ENCODE assay signal across 17 mouse cellular contexts in genomic region chr4:78456284-78456683, GRCm38 (mm10).
A peak's percentile ranks its signal among the peaks of the same experiment; 100 is the strongest.
DNase-seq lines count a peak whose midpoint lies in the region; ATAC-seq and TF ChIP-seq lines count a peak whose summit lies in the region.
"Had no signal": no experiment of that assay in that cellular context is flagged by ENCODE, and none has a peak within 500 bp of the region (broad histone marks: within the 10 kb centered on the region; RNA-seq: fewer than 3 reads in every experiment).

No protein-coding gene starts in this region.

- TF ChIP-seq EP300 in liver, postnatal 0 days (IDR thresholded peaks at IDR 0.05; ENCODE audit: low read depth): no peak

- TF ChIP-seq CTCF in brain, embryonic 14.5 days (IDR thresholded peaks at IDR 0.05; ENCODE audit: borderline replicate concordance, extremely low read depth, insufficient read depth, insufficient read length): no peak
- no peak for TF ChIP-seq CTCF in liver, postnatal 0 days (IDR thresholded peaks at IDR 0.05; ENCODE audit: low read depth)

- DNase-seq in hindbrain, embryonic 11.5 days (ENCODE audit: low spot score): no peak
- DNase-seq in midbrain, embryonic 14.5 days: peak; percentile 5
- peak; percentile 24 for DNase-seq in brain, embryonic 14.5 days (ENCODE audit: low read depth)
- peak; percentile 1 for DNase-seq in embryo, embryonic 11.5 days (ENCODE audit: low read depth, low spot score)
- no peak for DNase-seq in liver, postnatal 0 days
- DNase-seq in kidney, adult 9 months: no peak
- DNase-seq: adrenal gland, postnatal 10 days; cerebellum, adult 11-12 months; cerebellum, adult 9-10 months; cerebellum, postnatal 25 days; forebrain, postnatal 0 days; gastrocnemius, postnatal 25 days had no signal

- no peaks in the 10 kb centered on the region for H3K4me1 ChIP-seq in hindbrain, embryonic 11.5 days (replicated peaks; ENCODE audit: control insufficient read depth, insufficient read depth, low read length)
- H3K4me1 ChIP-seq in hindbrain, embryonic 13.5 days (replicated peaks): no peaks in the 10 kb centered on the region
- H3K4me1 ChIP-seq in midbrain, embryonic 14.5 days (ENCODE audit: control insufficient read depth, insufficient read depth, low read length): no peaks in the 10 kb centered on the region
- no peaks in the 10 kb centered on the region for H3K4me1 ChIP-seq in midbrain, embryonic 16.5 days (ENCODE audit: control insufficient read depth, insufficient read depth, low read length)
- no peaks in the 10 kb centered on the region for H3K4me1 ChIP-seq in liver, postnatal 0 days (ENCODE audit: insufficient read depth)
- H3K4me1 ChIP-seq: forebrain, embryonic 13.5 days; heart, embryonic 12.5 days; hindbrain, embryonic 15.5 days had no signal

- WGBS in hindbrain, embryonic 11.5 days: 76% methylated on average over 4 of the region's 4 CpGs
- 49% methylated on average over 4 of the region's 4 CpGs for WGBS in hindbrain, embryonic 13.5 days
- WGBS in midbrain, embryonic 14.5 days: 69% methylated on average over 4 of the region's 4 CpGs
- WGBS in midbrain, embryonic 16.5 days: 75% methylated on average over 4 of the region's 4 CpGs
- WGBS in liver, postnatal 0 days (ENCODE audit: insufficient replicate concordance): 53% methylated on average over 4 of the region's 4 CpGs

- no peak overlapping the region for H3K9ac ChIP-seq in hindbrain, embryonic 11.5 days (ENCODE audit: low read depth, low read length)
- no peak overlapping the region for H3K9ac ChIP-seq in hindbrain, embryonic 13.5 days
- H3K9ac ChIP-seq in midbrain, embryonic 14.5 days (replicated peaks; ENCODE audit: low read length): no peak overlapping the region
- H3K9ac ChIP-seq in midbrain, embryonic 16.5 days (ENCODE audit: low read depth, low read length): no peak overlapping the region
- H3K9ac ChIP-seq in liver, postnatal 0 days (replicated peaks): no peak overlapping the region
- H3K9ac ChIP-seq: forebrain, embryonic 13.5 days; forebrain, postnatal 0 days; heart, embryonic 12.5 days; hindbrain, embryonic 15.5 days had no signal

- peak; percentile 59; the same call in 1 of the 2 replicates for ATAC-seq in hindbrain, embryonic 11.5 days (ENCODE audit: low FRiP score)
- no peak for ATAC-seq in hindbrain, embryonic 13.5 days (ENCODE audit: low FRiP score)
- ATAC-seq in midbrain, embryonic 14.5 days (ENCODE audit: low FRiP score, low TSS enrichment): no peak
- no peak for ATAC-seq in midbrain, embryonic 16.5 days
- ATAC-seq in liver, postnatal 0 days: no peak
- ATAC-seq: forebrain, embryonic 13.5 days; forebrain, postnatal 0 days had no signal

- no peak for TF ChIP-seq POLR2A in brain, embryonic 14.5 days (IDR thresholded peaks at IDR 0.05; ENCODE audit: borderline replicate concordance, extremely low read depth, insufficient read depth, insufficient read length, poor library complexity, severe bottlenecking)

- H3K4me2 ChIP-seq in hindbrain, embryonic 11.5 days (replicated peaks; ENCODE audit: low read depth, low read length): no peak overlapping the region
- H3K4me2 ChIP-seq in hindbrain, embryonic 13.5 days: no peak overlapping the region
- no peak overlapping the region for H3K4me2 ChIP-seq in midbrain, embryonic 14.5 days (ENCODE audit: low read length)
- no peak overlapping the region for H3K4me2 ChIP-seq in midbrain, embryonic 16.5 days (ENCODE audit: low read length)
- no peak overlapping the region for H3K4me2 ChIP-seq in liver, postnatal 0 days (ENCODE audit: low read depth, low read length)
- H3K4me2 ChIP-seq: forebrain, embryonic 13.5 days; heart, embryonic 12.5 days; hindbrain, embryonic 15.5 days had no signal

- H3K4me3 ChIP-seq in hindbrain, embryonic 11.5 days (ENCODE audit: low read depth, low read length): no peak overlapping the region
- no peak overlapping the region for H3K4me3 ChIP-seq in hindbrain, embryonic 13.5 days
- H3K4me3 ChIP-seq in midbrain, embryonic 14.5 days (replicated peaks; ENCODE audit: low read depth, low read length): no peak overlapping the region
- H3K4me3 ChIP-seq in midbrain, embryonic 16.5 days (ENCODE audit: low read depth, low read length): no peak overlapping the region
- no peak overlapping the region for H3K4me3 ChIP-seq in liver, postnatal 0 days (ENCODE audit: low read depth, low read length)
- H3K4me3 ChIP-seq: forebrain, embryonic 13.5 days; heart, embryonic 12.5 days; hindbrain, embryonic 15.5 days had no signal

- H3K27ac ChIP-seq in hindbrain, embryonic 11.5 days (ENCODE audit: low read depth, low read length): no peak overlapping the region
- H3K27ac ChIP-seq in hindbrain, embryonic 13.5 days: no peak overlapping the region
- H3K27ac ChIP-seq in midbrain, embryonic 14.5 days (replicated peaks; ENCODE audit: low read depth, low read length): no peak overlapping the region
- H3K27ac ChIP-seq in midbrain, embryonic 16.5 days (ENCODE audit: low read length): no peak overlapping the region
- no peak overlapping the region for H3K27ac ChIP-seq in liver, postnatal 0 days (ENCODE audit: low read depth)
- H3K27ac ChIP-seq: forebrain, embryonic 13.5 days; hindbrain, embryonic 15.5 days had no signal

- no peaks in the 10 kb centered on the region for H3K27me3 ChIP-seq in hindbrain, embryonic 11.5 days (ENCODE audit: control insufficient read depth, insufficient read depth, low read length)
- no peaks in the 10 kb centered on the region for H3K27me3 ChIP-seq in hindbrain, embryonic 13.5 days
- H3K27me3 ChIP-seq in midbrain, embryonic 14.5 days (ENCODE audit: control insufficient read depth, insufficient read depth, low read length): no peaks in the 10 kb centered on the region
- no peaks in the 10 kb centered on the region for H3K27me3 ChIP-seq in midbrain, embryonic 16.5 days (ENCODE audit: control insufficient read depth, insufficient read depth, low read depth, low read length)
- H3K27me3 ChIP-seq in liver, postnatal 0 days (ENCODE audit: insufficient read depth, low read length): no peaks in the 10 kb centered on the region
- H3K27me3 ChIP-seq: forebrain, embryonic 13.5 days; heart, embryonic 12.5 days; hindbrain, embryonic 15.5 days had no signal

- H3K9me3 ChIP-seq in hindbrain, embryonic 11.5 days (ENCODE audit: control insufficient read depth, low read length): no peaks in the 10 kb centered on the region
- H3K9me3 ChIP-seq in hindbrain, embryonic 13.5 days: no peaks in the 10 kb centered on the region
- no peaks in the 10 kb centered on the region for H3K9me3 ChIP-seq in midbrain, embryonic 14.5 days (ENCODE audit: control insufficient read depth, low read length)
- no peaks in the 10 kb centered on the region for H3K9me3 ChIP-seq in midbrain, embryonic 16.5 days (replicated peaks; ENCODE audit: control insufficient read depth, low read length, poor library complexity, severe bottlenecking)
- no peaks in the 10 kb centered on the region for H3K9me3 ChIP-seq in liver, postnatal 0 days (ENCODE audit: low read length)
- H3K9me3 ChIP-seq: forebrain, embryonic 13.5 days; heart, embryonic 12.5 days; hindbrain, embryonic 15.5 days had no signal

- no peaks in the 10 kb centered on the region for H3K36me3 ChIP-seq in hindbrain, embryonic 11.5 days (ENCODE audit: control insufficient read depth, insufficient read depth, low read length)
- H3K36me3 ChIP-seq in hindbrain, embryonic 13.5 days: no peaks in the 10 kb centered on the region
- H3K36me3 ChIP-seq in midbrain, embryonic 14.5 days (ENCODE audit: control insufficient read depth, insufficient read depth, low read length): no peaks in the 10 kb centered on the region
- H3K36me3 ChIP-seq in midbrain, embryonic 16.5 days (ENCODE audit: control insufficient read depth, insufficient read depth, low read length): no peaks in the 10 kb centered on the region
- no peaks in the 10 kb centered on the region for H3K36me3 ChIP-seq in liver, postnatal 0 days (replicated peaks; ENCODE audit: insufficient read depth, low read length)
- H3K36me3 ChIP-seq: heart, embryonic 12.5 days; hindbrain, embryonic 15.5 days had no signal

Comparison
In these comparisons a context has a peak if more than half of its experiments do, and no peak if none do; other contexts are left out.
1. DNase-seq: peak in midbrain, embryonic 14.5 days (single experiment), brain, embryonic 14.5 days (single experiment) and embryo, embryonic 11.5 days (single experiment); none in hindbrain, embryonic 11.5 days (single experiment), liver, postnatal 0 days (single experiment) and kidney, adult 9 months (single experiment).